Mouse (Mus musculus): Measurements from ENCODE around the gene Edem2. TPM values are rescaled to one million over a fixed set of nuclear protein-coding genes. Genes with fewer than 3 reads are reported as not detected.

Edem2 gene
- total RNA-seq (2023), result 10 to 100 TPM; 46.1 to 49.8 TPM

GRCm38 (mm10) chr2:155729158-155729645 lies at the start of gene Edem2:
Gene Edem2, minus strand, starts transcription at chr2:155729475.

GRCm38 (mm10) chr2:155774927-155775684 lies 45.8 kb upstream of the Edem2 start, which contains the start of gene Mmp24:
Gene Mmp24, plus strand, starts transcription at chr2:155775342.

GRCm38 (mm10) chr2:155751014-155751786 lies 21.9 kb upstream of the Edem2 start, which contains the start of gene Procr:
Gene Procr, plus strand, starts transcription at chr2:155751117.

GRCm38 (mm10) chr2:155735766-155736165 lies 6.5 kb upstream of the Edem2 start, which contains the start of gene Gm17581:
Gene Gm17581, minus strand, starts transcription at chr2:155735866.

GRCm38 (mm10) chr2:155691723-155692493 lies 37.4 kb downstream of the Edem2 start, which contains the start of gene Trpc4ap:
Gene Trpc4ap, minus strand, starts transcription at chr2:155692384.

Other genes with a start within 250 kb of the Edem2 start
- gene Acss2, start 211.5 kb downstream of the Edem2 start, total RNA-seq (2023), result 10 to 100 TPM; 15.5 to 16.7 TPM
- not detected for gene Ggt7, start 211.2 kb downstream of the Edem2 start, total RNA-seq (2023)
- 10 to 100 TPM; 33.7 to 39.6 TPM for gene Gss, start 136.7 kb downstream of the Edem2 start, total RNA-seq (2023)
- under 1 TPM in 1 of 2 experiments, not detected in 1; 0.12 TPM for gene Myh7b, start 118.3 kb downstream of the Edem2 start, total RNA-seq (2023)
- gene Trpc4ap, start 37.1 kb downstream of the Edem2 start, total RNA-seq (2023), result 100 to 1,000 TPM; 187 to 191 TPM
- gene Gm17581, start 6.4 kb upstream of the Edem2 start, total RNA-seq (2023), result not detected
- gene Procr, start 21.6 kb upstream of the Edem2 start, total RNA-seq (2023), result 1 to 10 TPM; 2.0 to 2.3 TPM
- not detected for gene Mmp24, start 45.9 kb upstream of the Edem2 start, total RNA-seq (2023)
- gene BC029722, start 90.0 kb upstream of the Edem2 start, total RNA-seq (2023), result 10 to 100 TPM; 16.6 to 19.8 TPM
- 100 to 1,000 TPM; 105 to 131 TPM for gene Eif6, start 97.5 kb upstream of the Edem2 start, total RNA-seq (2023)
- gene Fam83c, start 105.4 kb upstream of the Edem2 start, total RNA-seq (2023), result not detected
- 10 to 100 TPM; 19.4 to 29.6 TPM for gene Uqcc1, start 200.8 kb upstream of the Edem2 start, total RNA-seq (2023)
- gene Gm15557, start 211.3 kb upstream of the Edem2 start, total RNA-seq (2023), result not detected
- not detected for gene Gdf5, start 215.9 kb upstream of the Edem2 start, total RNA-seq (2023)
- 10 to 100 TPM; 52.9 to 56.1 TPM for gene Cep250, start 227.0 kb upstream of the Edem2 start, total RNA-seq (2023)